Mouse (Mus musculus) CD4-positive naive resting alpha-beta T cell, adult 76 days (primary cell): ENCODE results near the gene Atp6v1e2. TPM values are rescaled to one million over a fixed set of nuclear protein-coding genes. Genes with fewer than 3 reads are reported as not detected.

Source experiments
- total RNA-seq: library from RNA; stranded (reverse); gene quantifications from one replicate; pipeline ENCODE4 v1.2.4, GENCODE M21; 2023

Gene Atp6v1e2
- not detected for total RNA-seq

GRCm38 (mm10) chr17:86947840-86948796, at the start of gene Atp6v1e2:
Gene Atp6v1e2 (minus strand): TSS chr17:86947897.

GRCm38 (mm10) chr17:86962894-86963585, 15.3 kb upstream of the Atp6v1e2 start, which contains the start of gene Rhoq:
Gene Rhoq (plus strand): TSS chr17:86963082.

GRCm38 (mm10) chr17:86917048-86917447, 30.6 kb downstream of the Atp6v1e2 start, which contains the start of gene Tmem247:
Gene Tmem247 (plus strand): TSS chr17:86917348.

Other genes starting within 250 kb of the Atp6v1e2 start
- gene Epas1, start 194.2 kb downstream of the Atp6v1e2 start, total RNA-seq: 16.0 TPM
- gene Tmem247, start 30.5 kb downstream of the Atp6v1e2 start, total RNA-seq: not detected
- 6.7 TPM for gene Rhoq, start 15.2 kb upstream of the Atp6v1e2 start, total RNA-seq
- gene Pigf, start 77.5 kb upstream of the Atp6v1e2 start, total RNA-seq: 7.8 TPM
- gene Cript, start 77.7 kb upstream of the Atp6v1e2 start, total RNA-seq: 77.9 TPM
- 15.6 TPM for gene Socs5, start 159.8 kb upstream of the Atp6v1e2 start, total RNA-seq